Mouse (Mus musculus) heart, postnatal 25 days (tissue): ENCODE measurements at regions not wholly inside any gene's neighbourhood (a gene's known extent, or its start where the extent isn't known, plus 50 kb on each side); places are given as distances from the start of the nearest gene placed in this dataset.
"Not testable (repeated sequence)": the region's sequence is repeated elsewhere in the genome, so short reads cannot be mapped to it uniquely, and the experiment has no call there.

Source experiments
- DNase-seq: peaks from one replicate; pipeline ENCODE4 v3.0.0; 2022; ENCODE audit warnings: low spot score
- intact Hi-C: fragments of 180-260 bp; cut with DNase I; formaldehyde crosslinking; loops from one replicate; pipeline ENCODE4 v1.15.1; 2025

- intact Hi-C loops, DNase-seq: not testable (repeated sequence)
Measured at GRCm38 (mm10) chr14:124801589-124801988, 124.7 kb upstream of the Fgf14 start.

GRCm38 (mm10) chr14:124800421-124800820, 123.5 kb upstream of the Fgf14 start:
- no peak for DNase-seq
- intact Hi-C loops: no loop called here

GRCm38 (mm10) chr14:124775402-124775801, 98.5 kb upstream of the Fgf14 start:
- no peak for DNase-seq
- intact Hi-C loops: no loop called here

- DNase-seq: no peak
- intact Hi-C loops: no loop called here
Measured at GRCm38 (mm10) chr14:124767996-124768395, 91.1 kb upstream of the Fgf14 start.

- DNase-seq: no peak
- intact Hi-C loops: no loop called here
Measured at GRCm38 (mm10) chr14:124767234-124767633, 90.3 kb upstream of the Fgf14 start.

GRCm38 (mm10) chr14:124742491-124742890, 65.6 kb upstream of the Fgf14 start:
- DNase-seq: no peak
- intact Hi-C loops: loop anchor here (5.0 kb wide), 1 partner anchor 330 kb away; no protein-coding TSS in a partner anchor
